Mouse (Mus musculus): Measurements from ENCODE around the gene Hecw1. TPM values are rescaled to one million over a fixed set of nuclear protein-coding genes. Genes with fewer than 3 reads are reported as not detected.

Hecw1 gene
- polyA plus RNA-seq, 1 experiment: 0.30 TPM

DNA sequence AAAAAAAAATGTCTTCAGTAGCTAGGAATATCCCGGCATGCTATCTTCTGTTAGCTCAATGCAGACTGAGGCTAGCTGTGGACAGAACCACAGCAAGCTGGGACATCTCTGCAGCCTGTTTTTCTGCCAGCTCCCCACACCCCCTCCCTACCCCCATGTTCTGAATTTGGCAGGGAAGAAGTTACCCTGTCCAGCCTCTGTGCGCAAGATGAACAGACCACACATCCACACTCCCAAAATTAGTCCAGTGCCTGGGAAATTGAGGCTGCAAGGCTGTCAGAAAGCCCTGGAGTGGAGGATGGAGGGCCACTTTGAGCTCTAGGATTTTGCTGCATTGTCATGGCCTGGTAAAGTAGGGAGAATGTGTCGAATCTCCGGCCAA lies 1.3 kb downstream of the Hecw1 start:
- Histone ChIP-seq H3K79me2 (ENCODE audit: control insufficient read depth, insufficient read depth) (no peaks in the 10 kb centered on the region), H3K79me3 (ENCODE audit: low read depth) (no peaks in the 10 kb centered on the region), H3ac (ENCODE audit: control insufficient read depth, insufficient read length, low read depth) (no peak overlapping the region), H3K4me3 (ENCODE audit: insufficient read depth, poor library complexity, severe bottlenecking) (no peak overlapping the region), H3K36me3 (ENCODE audit: control insufficient read depth, insufficient read depth) (no peaks in the 10 kb centered on the region), H3K27me3 (ENCODE audit: control insufficient read depth, insufficient read depth, insufficient read length) (no peaks in the 10 kb centered on the region)
- TF ChIP-seq MYOD1 (IDR thresholded peaks at IDR 0.05; ENCODE audit: control insufficient read depth, insufficient read length, low read depth) (no peak), CTCF (IDR thresholded peaks at IDR 0.05; ENCODE audit: control insufficient read depth, insufficient read depth, insufficient read length) (no peak), MYOG (IDR thresholded peaks at IDR 0.05; ENCODE audit: control insufficient read depth, extremely low read depth, insufficient read length) (no peak), CEBPB (IDR thresholded peaks at IDR 0.05; ENCODE audit: low read depth) (no peak), FOSL1 (IDR thresholded peaks at IDR 0.05; ENCODE audit: insufficient read depth, low read length, poor library complexity, severe bottlenecking) (no peak), USF1 (IDR thresholded peaks at IDR 0.05; ENCODE audit: low read depth) (no peak), MAX (IDR thresholded peaks at IDR 0.05) (no peak)

GRCm38 (mm10) chr13:14519605-14520004 lies 3.4 kb downstream of the Hecw1 start:
- Histone ChIP-seq H3K4me3 (ENCODE audit: insufficient read depth, poor library complexity, severe bottlenecking) (no peak overlapping the region), H3K79me3 (ENCODE audit: low read depth) (no peaks in the 10 kb centered on the region), H3ac (ENCODE audit: control insufficient read depth, insufficient read length, low read depth) (no peak overlapping the region), H3K27me3 (ENCODE audit: control insufficient read depth, insufficient read depth, insufficient read length) (no peaks in the 10 kb centered on the region), H3K36me3 (ENCODE audit: control insufficient read depth, insufficient read depth) (no peaks in the 10 kb centered on the region), H3K79me2 (ENCODE audit: control insufficient read depth, insufficient read depth) (no peaks in the 10 kb centered on the region)
- no peak for TF ChIP-seq FOSL1 (IDR thresholded peaks at IDR 0.05; ENCODE audit: insufficient read depth, low read length, poor library complexity, severe bottlenecking)
- no peak for TF ChIP-seq USF1 (IDR thresholded peaks at IDR 0.05; ENCODE audit: low read depth)

GRCm38 (mm10) chr13:14517478-14517877 lies 5.5 kb downstream of the Hecw1 start:
- Histone ChIP-seq H3ac (ENCODE audit: control insufficient read depth, insufficient read length, low read depth) (no peak overlapping the region), H3K79me3 (ENCODE audit: low read depth) (no peaks in the 10 kb centered on the region), H3K79me2 (ENCODE audit: control insufficient read depth, insufficient read depth) (no peaks in the 10 kb centered on the region), H3K4me3 (ENCODE audit: insufficient read depth, poor library complexity, severe bottlenecking) (no peak overlapping the region), H3K36me3 (ENCODE audit: control insufficient read depth, insufficient read depth) (no peaks in the 10 kb centered on the region), H3K27me3 (ENCODE audit: control insufficient read depth, insufficient read depth, insufficient read length) (no peaks in the 10 kb centered on the region)
- TF ChIP-seq MYOD1 (IDR thresholded peaks at IDR 0.05; ENCODE audit: control insufficient read depth, insufficient read length, low read depth) (no peak), MYOG (IDR thresholded peaks at IDR 0.05; ENCODE audit: control insufficient read depth, extremely low read depth, insufficient read length) (no peak), CTCF (IDR thresholded peaks at IDR 0.05; ENCODE audit: control insufficient read depth, insufficient read depth, insufficient read length) (no peak), USF1 (IDR thresholded peaks at IDR 0.05; ENCODE audit: low read depth) (no peak), FOSL1 (IDR thresholded peaks at IDR 0.05; ENCODE audit: insufficient read depth, low read length, poor library complexity, severe bottlenecking) (no peak), CEBPB (IDR thresholded peaks at IDR 0.05; ENCODE audit: low read depth) (no peak), MAX (IDR thresholded peaks at IDR 0.05) (no peak)

DNA sequence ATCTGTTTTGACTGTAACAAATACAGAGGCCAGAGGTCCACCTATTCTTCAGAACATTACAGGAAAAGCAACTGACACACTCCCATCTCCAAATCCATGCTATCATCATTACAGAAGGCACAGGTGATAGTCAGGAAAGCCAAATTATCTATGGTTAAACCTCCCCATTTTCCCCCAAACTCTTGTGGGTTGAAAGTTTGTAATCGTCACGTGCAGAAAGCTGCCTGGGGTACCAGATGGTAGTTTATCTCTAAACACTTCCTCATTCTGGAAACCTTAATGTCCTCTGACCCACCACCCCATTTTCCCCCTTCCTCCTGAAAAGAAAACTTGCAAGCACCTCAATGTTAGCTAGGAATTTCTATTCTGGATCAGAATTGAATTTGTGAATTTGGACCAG lies 7.9 kb downstream of the Hecw1 start:
- Histone ChIP-seq H3K79me2 (ENCODE audit: control insufficient read depth, insufficient read depth) (no peaks in the 10 kb centered on the region), H3K36me3 (ENCODE audit: control insufficient read depth, insufficient read depth) (no peaks in the 10 kb centered on the region), H3K27me3 (ENCODE audit: control insufficient read depth, insufficient read depth, insufficient read length) (no peaks in the 10 kb centered on the region), H3K4me3 (ENCODE audit: insufficient read depth, poor library complexity, severe bottlenecking) (no peak overlapping the region), H3K79me3 (ENCODE audit: low read depth) (no peaks in the 10 kb centered on the region), H3ac (ENCODE audit: control insufficient read depth, insufficient read length, low read depth) (no peak overlapping the region)
- TF ChIP-seq MYOG (IDR thresholded peaks at IDR 0.05; ENCODE audit: control insufficient read depth, extremely low read depth, insufficient read length): no peak
- TF ChIP-seq USF1 (IDR thresholded peaks at IDR 0.05; ENCODE audit: low read depth): no peak
- no peak for TF ChIP-seq CTCF (IDR thresholded peaks at IDR 0.05; ENCODE audit: control insufficient read depth, insufficient read depth, insufficient read length)
- no peak for TF ChIP-seq CEBPB (IDR thresholded peaks at IDR 0.05; ENCODE audit: low read depth)
- TF ChIP-seq FOSL1 (IDR thresholded peaks at IDR 0.05; ENCODE audit: insufficient read depth, low read length, poor library complexity, severe bottlenecking): no peak
- TF ChIP-seq MAX (IDR thresholded peaks at IDR 0.05): no peak
- no peak for TF ChIP-seq MYOD1 (IDR thresholded peaks at IDR 0.05; ENCODE audit: control insufficient read depth, insufficient read length, low read depth)

- Histone ChIP-seq H3K36me3 (ENCODE audit: control insufficient read depth, insufficient read depth) (no peaks in the 10 kb centered on the region), H3K79me3 (ENCODE audit: low read depth) (no peaks in the 10 kb centered on the region), H3K79me2 (ENCODE audit: control insufficient read depth, insufficient read depth) (no peaks in the 10 kb centered on the region), H3ac (ENCODE audit: control insufficient read depth, insufficient read length, low read depth) (no peak overlapping the region), H3K4me3 (ENCODE audit: insufficient read depth, poor library complexity, severe bottlenecking) (no peak overlapping the region), H3K27me3 (ENCODE audit: control insufficient read depth, insufficient read depth, insufficient read length) (no peaks in the 10 kb centered on the region)
- TF ChIP-seq CEBPB (IDR thresholded peaks at IDR 0.05; ENCODE audit: low read depth) (no peak), FOSL1 (IDR thresholded peaks at IDR 0.05; ENCODE audit: insufficient read depth, low read length, poor library complexity, severe bottlenecking) (no peak), MAX (IDR thresholded peaks at IDR 0.05) (no peak), USF1 (IDR thresholded peaks at IDR 0.05; ENCODE audit: low read depth) (no peak), CTCF (IDR thresholded peaks at IDR 0.05; ENCODE audit: control insufficient read depth, insufficient read depth, insufficient read length) (no peak), MYOD1 (IDR thresholded peaks at IDR 0.05; ENCODE audit: control insufficient read depth, insufficient read length, low read depth) (no peak), MYOG (IDR thresholded peaks at IDR 0.05; ENCODE audit: control insufficient read depth, extremely low read depth, insufficient read length) (no peak)
These were observed 9.1 kb downstream of the Hecw1 start for GRCm38 (mm10) chr13:14513934-14514333.

- Histone ChIP-seq H3ac (ENCODE audit: control insufficient read depth, insufficient read length, low read depth) (no peak overlapping the region), H3K79me3 (ENCODE audit: low read depth) (no peaks in the 10 kb centered on the region), H3K4me3 (ENCODE audit: insufficient read depth, poor library complexity, severe bottlenecking) (no peak overlapping the region), H3K36me3 (ENCODE audit: control insufficient read depth, insufficient read depth) (no peaks in the 10 kb centered on the region), H3K27me3 (ENCODE audit: control insufficient read depth, insufficient read depth, insufficient read length) (no peaks in the 10 kb centered on the region), H3K79me2 (ENCODE audit: control insufficient read depth, insufficient read depth) (no peaks in the 10 kb centered on the region)
- TF ChIP-seq USF1 (IDR thresholded peaks at IDR 0.05; ENCODE audit: low read depth): no peak
- no peak for TF ChIP-seq MYOG (IDR thresholded peaks at IDR 0.05; ENCODE audit: control insufficient read depth, extremely low read depth, insufficient read length)
- no peak for TF ChIP-seq CEBPB (IDR thresholded peaks at IDR 0.05; ENCODE audit: low read depth)
- TF ChIP-seq FOSL1 (IDR thresholded peaks at IDR 0.05; ENCODE audit: insufficient read depth, low read length, poor library complexity, severe bottlenecking): no peak
- no peak for TF ChIP-seq MYOD1 (IDR thresholded peaks at IDR 0.05; ENCODE audit: control insufficient read depth, insufficient read length, low read depth)
- no peak for TF ChIP-seq CTCF (IDR thresholded peaks at IDR 0.05; ENCODE audit: control insufficient read depth, insufficient read depth, insufficient read length)
- TF ChIP-seq MAX (IDR thresholded peaks at IDR 0.05): no peak
These were observed 16.3 kb downstream of the Hecw1 start for GRCm38 (mm10) chr13:14506765-14507164.
